Mouse (Mus musculus) olfactory bulb, adult 2 months (tissue): ENCODE data around the gene Clptm1. TPM values are rescaled to one million over a fixed set of nuclear protein-coding genes. Genes with fewer than 3 reads are reported as not detected.

Experiments
- H3K27ac ChIP-seq: fragments of 200-500 bp; 2 replicates; pipeline ENCODE4 v1.5.1; 2012; ENCODE audit warnings: low read depth, low read length; ENCODE audit not compliant: insufficient read depth
- H3K4me1 ChIP-seq: fragments of 200-500 bp; 2 replicates; pipeline ENCODE4 v1.6.1; 2012; ENCODE audit warnings: low read length; ENCODE audit not compliant: control insufficient read depth, insufficient read depth
- H3K4me3 ChIP-seq: fragments of 200-500 bp; 2 replicates; pipeline ENCODE4 v1.5.1; 2012; ENCODE audit warnings: mild to moderate bottlenecking, low read depth, low read length, moderate library complexity; ENCODE audit not compliant: insufficient read depth
- CTCF ChIP-seq: fragments of 200-500 bp; IDR thresholded peaks from 2 replicates; pipeline ENCODE4 v1.5.1; 2012; ENCODE audit warnings: low read depth, mild to moderate bottlenecking, low read length, moderate library complexity; ENCODE audit not compliant: insufficient read depth
- POLR2A ChIP-seq: fragments of 200-500 bp; IDR thresholded peaks from 2 replicates; pipeline ENCODE4 v1.6.1; 2012; ENCODE audit warnings: mild to moderate bottlenecking, low read depth, low read length, moderate library complexity; ENCODE audit not compliant: insufficient read depth
- WGBS: fragments of 180-500 bp; shearing (Covaris S2); methylation state at CpG from one replicate; pipeline ENCODE4 v1.1.7; 2018; 5-methylcytosine and 5-hydroxymethylcytosine counted together
- polyA plus RNA-seq: library from polyadenylated mRNA; stranded (reverse); fragments of >200 nt; gene quantifications from 2 replicates; pipeline ENCODE4 v1.2.4, GENCODE M21; 2012; ENCODE audit warnings: low replicate concordance; ENCODE audit not compliant: missing spikeins, insufficient read depth, insufficient read length

Clptm1 gene
- not detected in 2 replicates for polyA plus RNA-seq

DNA sequence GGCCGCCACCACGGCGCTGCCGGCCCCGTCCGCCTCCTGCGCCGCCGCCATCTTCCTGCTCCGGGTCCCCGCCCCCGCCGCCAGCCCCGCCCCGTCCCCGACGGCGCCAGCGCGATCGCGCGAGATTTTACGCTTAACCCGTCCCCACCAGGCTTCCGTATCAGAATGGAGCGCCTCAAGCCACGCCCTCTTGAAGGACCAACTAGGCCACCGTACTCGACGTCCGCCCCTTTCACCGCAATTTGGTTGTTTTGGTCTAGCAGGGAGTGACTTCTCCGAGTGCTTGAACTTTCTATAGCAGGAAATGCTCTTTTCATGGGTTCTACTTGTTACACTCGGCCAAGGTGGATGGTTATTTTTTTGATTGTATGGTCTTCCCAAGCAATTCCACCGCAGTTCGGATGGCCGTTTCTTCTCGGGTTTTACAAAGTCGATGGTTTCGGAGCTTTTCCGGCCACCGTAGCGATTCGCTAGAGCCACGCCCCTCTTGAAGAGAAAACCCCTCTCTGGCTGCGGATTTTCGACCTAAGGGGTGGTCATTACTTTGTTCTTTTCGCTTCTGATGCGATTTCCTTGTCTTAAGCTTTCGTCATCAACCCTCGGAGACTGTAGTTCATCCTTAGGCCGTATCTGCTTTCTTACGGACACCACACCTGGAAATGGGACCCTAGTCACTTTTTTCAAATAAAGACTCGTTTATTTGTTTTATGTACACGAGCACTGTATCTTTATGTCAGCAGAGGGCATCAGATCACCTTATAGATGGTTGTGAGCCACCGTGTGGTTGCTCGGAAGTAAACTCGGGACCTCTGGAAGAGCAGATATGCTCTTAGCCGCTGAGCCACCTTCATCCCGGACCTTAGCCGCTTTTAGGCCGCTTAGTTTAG is at the start of gene Clptm1:
Clptm1 (minus strand) TSS at position 79 of the 887 bp plus-strand sequence.
- peak within 1 kb of the TSS; percentile 86 for H3K4me3 ChIP-seq
- TF ChIP-seq POLR2A (0 out of 2 replicates have a peak, but pooled peaks have one; percentile 42), CTCF (no peak)
- WGBS, result under 1% methylated on average over 62 of the region's 63 CpGs
- peak within 1 kb of the TSS; percentile 75 for H3K27ac ChIP-seq
- H3K4me1 ChIP-seq, result peaks cover 19% of the 10 kb centered on the region

DNA sequence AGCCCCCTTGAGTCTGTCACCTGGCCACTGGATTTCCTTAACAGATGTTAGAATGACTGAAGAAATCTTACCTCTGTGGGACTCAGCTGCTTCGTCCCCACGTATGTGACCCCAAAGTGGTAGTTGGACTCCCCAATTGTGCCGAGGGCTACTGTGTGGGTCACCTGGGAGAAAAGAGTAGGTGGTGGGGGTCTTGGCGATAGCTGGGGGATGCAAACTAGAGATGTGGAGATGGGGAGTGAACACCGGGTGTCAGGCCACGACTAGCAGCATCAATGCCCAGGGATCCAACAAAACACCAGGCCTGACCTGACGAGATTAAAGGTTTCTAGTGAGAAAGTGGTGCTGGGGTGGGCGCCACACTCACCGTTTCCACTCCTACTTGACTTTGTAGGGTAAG is 48.8 kb upstream of the Clptm1 start:
- Histone ChIP-seq H3K27ac (no peak overlapping the region), H3K4me3 (no peak overlapping the region), H3K4me1 (peaks cover 11% of the 10 kb centered on the region)
- no peak for TF ChIP-seq POLR2A
- TF ChIP-seq CTCF, result no peak
- WGBS, result 87% methylated on average over 9 of the region's 9 CpGs

GRCm38 (mm10) chr7:19713196-19713595 is 48.4 kb upstream of the Clptm1 start:
- TF ChIP-seq POLR2A, result no peak
- Histone ChIP-seq H3K4me3 (no peak overlapping the region), H3K4me1 (peaks cover 11% of the 10 kb centered on the region), H3K27ac (no peak overlapping the region)
- WGBS, result 42% methylated on average over 4 of the region's 4 CpGs

GRCm38 (mm10) chr7:19712414-19712813 is 47.6 kb upstream of the Clptm1 start:
- no peak overlapping the region for H3K27ac ChIP-seq
- 45% methylated on average over 4 of the region's 4 CpGs for WGBS
- TF ChIP-seq CTCF, result no peak
- TF ChIP-seq POLR2A, result no peak
- peaks cover 11% of the 10 kb centered on the region for H3K4me1 ChIP-seq
- H3K4me3 ChIP-seq, result no peak overlapping the region

DNA sequence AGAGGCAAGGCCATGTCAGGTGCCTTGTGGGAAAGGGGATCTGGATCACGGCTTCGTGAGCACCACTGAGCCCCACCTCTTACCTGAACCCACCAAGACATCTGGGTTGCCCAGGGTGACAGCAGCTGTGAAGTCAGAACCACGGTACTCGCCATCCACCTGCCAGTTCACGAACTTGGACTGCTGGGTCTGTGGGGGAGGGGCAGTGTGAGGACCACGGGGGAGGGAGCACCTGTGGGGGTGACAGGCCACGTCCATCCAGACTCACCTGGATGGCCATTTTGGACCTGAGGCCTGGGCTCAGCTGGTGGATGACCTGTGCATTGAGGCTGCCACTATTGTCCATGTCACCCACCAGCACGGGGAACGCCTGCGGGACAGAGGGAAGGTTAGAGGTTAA is 45.8 kb upstream of the Clptm1 start:
- 88% methylated on average over 10 of the region's 10 CpGs for WGBS
- TF ChIP-seq CTCF (no peak), POLR2A (no peak)
- H3K4me3 ChIP-seq, result no peak overlapping the region
- no peak overlapping the region for H3K27ac ChIP-seq
- peaks cover 7% of the 10 kb centered on the region for H3K4me1 ChIP-seq

DNA sequence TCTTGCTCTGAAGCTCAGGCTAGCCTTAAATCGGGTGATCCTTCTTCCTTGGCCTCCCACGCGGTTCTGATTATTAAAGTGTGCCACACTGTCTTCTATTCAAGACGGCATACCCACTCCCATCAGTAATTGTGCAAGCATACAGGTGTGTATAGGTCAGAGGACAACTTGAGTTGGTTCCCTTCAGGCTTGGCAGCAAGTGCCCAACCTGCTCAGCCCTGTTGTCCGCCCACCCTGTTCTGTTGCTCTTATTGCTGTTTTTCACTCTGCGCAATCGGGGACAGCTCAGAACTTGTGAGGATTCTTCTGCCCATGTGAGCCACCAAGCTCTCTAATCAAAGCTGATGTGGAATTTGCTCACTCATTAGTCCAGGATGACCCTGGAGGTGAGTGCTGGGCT is 40.4 kb upstream of the Clptm1 start:
- peaks cover 3% of the 10 kb centered on the region; the same call in 1 of the 2 replicates for H3K4me1 ChIP-seq
- TF ChIP-seq POLR2A (no peak), CTCF (no peak)
- H3K4me3 ChIP-seq, result no peak overlapping the region
- 93% methylated on average over 7 of the region's 7 CpGs for WGBS
- H3K27ac ChIP-seq, result no peak overlapping the region

DNA sequence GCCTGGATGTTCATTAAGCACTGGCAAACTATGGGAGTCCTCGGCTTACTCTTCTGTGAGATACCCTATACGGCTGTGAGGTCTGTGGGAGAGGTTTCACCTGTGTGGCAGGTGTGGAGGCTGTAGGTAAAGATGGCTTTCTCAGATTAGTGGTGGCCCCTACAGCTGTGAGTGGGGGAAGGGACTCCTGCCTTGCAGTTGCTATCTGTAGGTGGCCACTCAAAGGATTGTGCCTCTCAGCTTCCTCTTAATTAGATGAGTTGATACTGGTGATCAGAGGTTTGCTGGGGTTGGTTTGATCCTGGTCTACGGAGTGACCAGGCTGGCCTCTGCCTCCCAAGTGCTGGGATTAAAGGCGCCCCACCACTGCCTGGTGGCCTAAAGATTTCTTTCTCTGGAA is 39.6 kb upstream of the Clptm1 start:
- WGBS, result 90% methylated on average over 4 of the region's 4 CpGs
- Histone ChIP-seq H3K27ac (no peak overlapping the region), H3K4me3 (no peak overlapping the region), H3K4me1 (peaks cover 4% of the 10 kb centered on the region)
- TF ChIP-seq POLR2A (no peak), CTCF (no peak)

DNA sequence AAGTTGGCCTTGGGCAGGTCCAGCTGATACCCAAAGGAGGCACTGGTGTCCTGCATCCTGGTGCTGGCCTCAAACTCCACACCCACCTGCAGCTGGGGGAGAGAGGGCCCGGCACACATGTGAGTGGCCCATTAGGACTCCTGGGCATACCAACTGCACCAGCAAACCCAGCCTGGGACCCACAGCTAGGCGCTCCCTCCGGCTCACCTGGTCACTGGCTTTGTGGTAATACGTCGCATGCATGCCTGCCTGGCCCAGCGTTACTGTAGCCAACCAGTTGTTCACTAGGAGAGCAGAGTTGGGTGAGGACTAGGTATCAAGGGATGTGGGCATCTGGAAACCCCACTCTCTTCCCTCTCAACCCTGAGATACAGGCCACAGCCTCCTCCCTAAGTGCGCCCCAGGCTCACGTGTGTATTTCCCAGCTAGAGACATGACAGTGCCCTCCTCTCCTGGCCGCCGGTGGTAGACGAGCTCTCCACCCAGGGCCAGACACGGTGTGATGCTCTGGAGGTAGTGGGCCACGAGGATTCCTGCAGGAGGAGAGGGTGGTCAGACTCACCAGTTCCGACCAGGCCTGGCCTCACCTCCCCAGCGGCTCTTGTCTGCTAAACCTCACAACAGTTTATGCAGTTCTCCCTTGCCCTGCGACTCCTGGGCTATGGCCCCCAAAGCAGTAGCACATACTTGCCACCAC is 38.2 kb upstream of the Clptm1 start:
- H3K4me1 ChIP-seq, result peaks cover 16% of the 10 kb centered on the region
- TF ChIP-seq CTCF (no peak), POLR2A (no peak)
- no peak overlapping the region for H3K4me3 ChIP-seq
- H3K27ac ChIP-seq, result no peak overlapping the region
- WGBS, result 94% methylated on average over 16 of the region's 16 CpGs

DNA sequence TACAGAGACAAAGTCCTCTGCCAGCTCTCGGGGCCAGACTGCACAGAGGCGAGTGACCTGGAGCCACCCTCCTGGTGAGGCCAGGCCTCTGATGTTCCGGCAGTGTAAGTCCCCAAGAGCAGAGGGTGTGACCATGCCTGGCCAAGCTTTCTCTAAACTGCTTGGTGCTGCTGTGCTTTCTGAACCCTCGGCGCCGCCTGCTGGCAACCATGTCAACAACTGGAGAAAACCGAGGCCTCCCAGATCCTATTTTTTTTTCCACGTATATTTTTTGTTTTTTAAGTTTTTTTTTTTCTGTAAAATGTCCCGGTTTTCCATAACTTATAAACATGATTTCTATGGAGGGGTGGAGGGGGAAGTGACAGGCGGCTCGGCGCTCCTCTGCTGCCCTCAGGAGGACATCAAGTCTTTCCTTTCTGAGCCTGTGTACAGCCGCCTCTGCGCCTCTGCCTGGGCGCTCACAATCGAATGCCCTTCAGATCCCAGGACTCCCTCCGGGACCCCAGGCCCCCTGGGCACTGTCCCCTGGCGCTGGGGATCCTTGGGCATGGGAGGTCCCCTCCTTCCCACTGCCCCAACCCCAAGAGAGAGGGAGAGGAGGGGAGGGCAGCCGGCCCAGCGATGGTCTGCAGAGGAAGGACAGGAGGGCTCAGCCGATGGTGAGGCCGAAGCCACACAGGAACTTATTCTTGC is 36.4 kb upstream of the Clptm1 start:
- Histone ChIP-seq H3K4me1 (peaks cover 17% of the 10 kb centered on the region), H3K27ac (peak overlapping the region; percentile 38; the same call in 1 of the 2 replicates), H3K4me3 (no peak overlapping the region)
- 36% methylated on average over 22 of the region's 22 CpGs for WGBS
- TF ChIP-seq CTCF, result peak; percentile 58; the same call in 1 of the 2 replicates
- TF ChIP-seq POLR2A, result no peak
